Mouse (Mus musculus) midbrain, embryonic 12.5 days (tissue): ENCODE results near the gene Zdhhc21. TPM values are rescaled to one million over a fixed set of nuclear protein-coding genes. Genes with fewer than 3 reads are reported as not detected.

Experiments used
- ATAC-seq: fragments of 200-750 bp; cut with Nextera tagmentation; 2 replicates; pipeline ENCODE4 v1.8.0; 2017; ENCODE audit warnings: low read depth, moderate TSS enrichment, moderate library complexity; ENCODE audit not compliant: low FRiP score
- H3K27ac ChIP-seq: fragments of 300-500 bp; sonication (generic); replicated peaks from 2 replicates; pipeline ENCODE4 v1.5.1; 2016; ENCODE audit warnings: mild to moderate bottlenecking
- H3K27me3 ChIP-seq: fragments of 300-500 bp; sonication (generic); 2 replicates; pipeline ENCODE4 v1.6.1; 2016; ENCODE audit warnings: mild to moderate bottlenecking
- H3K36me3 ChIP-seq: fragments of 300-500 bp; sonication (generic); 2 replicates; pipeline ENCODE4 v1.6.1; 2016
- H3K4me1 ChIP-seq: fragments of 300-500 bp; sonication (generic); 2 replicates; pipeline ENCODE4 v1.6.1; 2016
- H3K4me2 ChIP-seq: fragments of 300-500 bp; sonication (generic); replicated peaks from 2 replicates; pipeline ENCODE4 v1.6.1; 2016; ENCODE audit warnings: mild to moderate bottlenecking, moderate library complexity
- H3K4me3 ChIP-seq: fragments of 300-500 bp; sonication (generic); 2 replicates; pipeline ENCODE4 v1.5.1; 2016; ENCODE audit warnings: mild to moderate bottlenecking
- H3K9ac ChIP-seq: fragments of 300-500 bp; sonication (generic); replicated peaks from 2 replicates; pipeline ENCODE4 v1.6.1; 2016; ENCODE audit warnings: mild to moderate bottlenecking, moderate library complexity
- H3K9me3 ChIP-seq: fragments of 300-500 bp; sonication (generic); 2 replicates; pipeline ENCODE4 v1.6.1; 2016; ENCODE audit warnings: mild to moderate bottlenecking
- WGBS: fragments of 180-500 bp; shearing (Covaris S2); methylation state at CpG from one replicate; pipeline ENCODE4 v1.1.7; 2016; 5-methylcytosine and 5-hydroxymethylcytosine counted together
- polyA plus RNA-seq: library from polyadenylated mRNA; unstranded; fragments of >200 nt; fragmentation: Nextera tagmentation; extraction: Ambion mirVana; gene quantifications from 2 replicates; pipeline ENCODE4 v1.2.1, GENCODE M21; 2016

Zdhhc21 gene
- polyA plus RNA-seq, 1 experiment from 2014 or later, result 20.5 TPM

DNA sequence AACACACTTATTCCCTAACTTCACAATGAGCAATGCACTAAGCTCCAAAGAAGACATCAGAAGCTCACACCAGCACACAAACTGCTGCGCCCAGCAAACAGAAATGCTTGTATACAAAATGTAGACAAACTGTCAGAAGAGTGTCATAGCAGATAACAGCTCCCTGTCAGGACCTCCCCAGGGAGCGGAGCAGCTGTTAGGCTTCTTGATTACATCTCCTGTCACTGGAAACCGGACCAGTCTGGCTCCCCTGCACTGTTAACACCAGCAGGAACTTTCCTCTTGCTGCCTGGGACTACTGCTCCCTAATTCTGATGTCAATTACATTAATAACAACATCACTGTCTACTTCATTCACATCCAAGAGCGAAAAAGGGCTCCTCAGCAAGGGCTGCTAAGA, 44.5 kb downstream of the Zdhhc21 start:
- Histone ChIP-seq H3K4me1 (0 out of 2 replicates have a peak, but pooled peaks cover 4% of the 10 kb centered on the region), H3K27me3 (no peaks in the 10 kb centered on the region), H3K36me3 (peaks cover 3% of the 10 kb centered on the region; the same call in 1 of the 2 replicates), H3K9ac (no peak overlapping the region), H3K27ac (no peak overlapping the region), H3K4me2 (no peak overlapping the region), H3K9me3 (no peaks in the 10 kb centered on the region), H3K4me3 (no peak overlapping the region)
- ATAC-seq, result peak; percentile 56; the same call in 1 of the 2 replicates
- 77% methylated on average over 4 of the region's 4 CpGs for WGBS

DNA sequence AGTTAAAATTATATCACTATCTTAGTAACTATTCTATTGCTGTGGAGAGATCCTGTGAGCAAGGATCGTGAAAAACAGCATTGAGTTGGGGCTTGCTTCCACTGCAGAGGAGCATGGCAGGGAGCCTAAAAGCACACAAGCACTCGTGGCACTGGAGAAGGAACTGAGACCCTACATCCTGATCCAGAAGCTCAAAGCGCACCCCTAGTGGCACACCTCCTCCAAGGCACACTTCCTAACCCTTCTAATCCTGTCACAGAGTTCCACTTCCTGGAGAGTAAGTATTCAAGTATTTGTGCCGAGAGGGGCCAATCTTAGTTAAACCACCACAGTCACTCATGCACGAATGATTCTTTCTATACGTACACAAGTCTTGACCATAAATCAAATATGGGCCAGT, 46.4 kb downstream of the Zdhhc21 start:
- 58% methylated on average over 6 of the region's 6 CpGs for WGBS
- no peaks in the 10 kb centered on the region for H3K27me3 ChIP-seq
- no peaks in the 10 kb centered on the region for H3K9me3 ChIP-seq

DNA sequence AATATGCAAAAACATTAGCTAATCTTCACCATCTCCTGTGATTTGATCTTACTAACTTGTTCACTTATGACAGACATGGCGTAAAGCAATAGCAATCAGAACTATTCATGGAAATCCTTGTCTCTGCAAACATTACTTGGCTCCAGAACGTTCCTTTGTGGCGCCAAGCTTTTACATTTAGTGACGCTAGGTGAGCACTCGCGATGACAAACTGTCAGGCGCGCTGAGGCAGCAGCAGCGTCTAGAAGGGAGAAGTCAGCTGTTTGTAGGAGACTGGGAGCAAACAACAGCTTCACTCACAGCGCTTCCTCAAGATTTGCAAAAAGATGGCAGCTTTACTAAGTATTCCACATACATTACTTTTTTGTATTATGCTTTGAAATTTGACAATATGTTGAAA, 51.9 kb downstream of the Zdhhc21 start:
- Histone ChIP-seq H3K9me3 (no peaks in the 10 kb centered on the region), H3K4me3 (no peak overlapping the region), H3K4me2 (no peak overlapping the region), H3K27ac (no peak overlapping the region), H3K36me3 (peaks cover 9% of the 10 kb centered on the region; the same call in 1 of the 2 replicates), H3K27me3 (no peaks in the 10 kb centered on the region), H3K9ac (no peak overlapping the region), H3K4me1 (no peaks in the 10 kb centered on the region)
- WGBS, result 91% methylated on average over 10 of the region's 10 CpGs
- no peak for ATAC-seq

More for the DNA sequence above, 46.4 kb downstream of the Zdhhc21 start:
- ATAC-seq, result no peak
- no peak overlapping the region for H3K4me2 ChIP-seq
- H3K27ac ChIP-seq, result no peak overlapping the region
- H3K36me3 ChIP-seq, result peaks cover 3% of the 10 kb centered on the region; the same call in 1 of the 2 replicates
- H3K4me1 ChIP-seq, result 0 out of 2 replicates have a peak, but pooled peaks cover 4% of the 10 kb centered on the region
- no peak overlapping the region for H3K9ac ChIP-seq
- H3K4me3 ChIP-seq, result no peak overlapping the region

DNA sequence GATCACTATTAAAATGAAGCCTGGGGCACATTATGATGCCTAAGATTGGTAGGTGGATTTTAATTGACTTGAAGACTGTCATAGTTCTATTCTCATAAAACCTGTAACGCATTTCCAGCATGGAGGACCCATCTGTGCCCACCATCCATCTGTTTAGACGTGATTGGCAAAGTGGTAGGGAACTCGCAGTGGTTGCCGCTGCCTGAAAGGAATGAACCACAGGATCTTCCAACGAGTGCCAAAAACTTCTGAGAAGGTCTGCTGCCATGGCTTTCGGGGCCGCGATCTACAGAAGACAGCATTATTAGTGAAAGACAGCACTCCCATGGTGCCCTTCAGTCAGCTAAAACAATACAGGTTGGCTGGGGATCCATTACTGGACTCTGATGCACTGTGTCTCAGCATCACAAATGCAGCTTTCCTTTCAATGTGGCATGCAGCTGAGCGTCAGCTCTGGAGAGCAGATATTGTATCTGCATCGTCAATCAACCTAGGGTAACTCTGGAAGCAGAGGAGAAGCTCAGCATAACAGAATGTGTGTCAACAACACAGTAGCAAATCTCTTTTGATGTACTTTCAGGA, 53.5 kb downstream of the Zdhhc21 start:
- no peaks in the 10 kb centered on the region for H3K27me3 ChIP-seq
- H3K4me1 ChIP-seq, result no peaks in the 10 kb centered on the region
- no peak overlapping the region for H3K4me3 ChIP-seq
- ATAC-seq, result no peak
- H3K9ac ChIP-seq, result no peak overlapping the region
- H3K36me3 ChIP-seq, result peaks cover 9% of the 10 kb centered on the region; the same call in 1 of the 2 replicates
- no peak overlapping the region for H3K27ac ChIP-seq
- H3K9me3 ChIP-seq, result no peaks in the 10 kb centered on the region
- 84% methylated on average over 10 of the region's 10 CpGs for WGBS
- H3K4me2 ChIP-seq, result no peak overlapping the region

DNA sequence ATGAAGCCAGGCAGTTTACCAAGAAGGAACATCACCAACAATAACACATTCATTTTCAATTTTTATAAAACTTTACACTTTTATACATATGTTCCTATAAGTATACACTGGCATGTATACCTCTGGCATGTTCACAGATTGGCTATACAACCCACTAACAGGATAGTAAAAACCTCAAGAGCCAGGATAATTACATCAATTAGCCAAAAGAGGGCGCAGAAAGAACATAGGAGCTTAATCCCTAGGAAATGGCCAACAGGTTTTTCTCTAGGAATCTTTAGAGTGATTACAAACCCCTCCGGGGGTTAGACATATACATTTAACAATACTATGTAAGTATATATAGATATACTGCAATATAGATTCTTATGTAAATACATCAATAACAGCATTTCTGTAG, 55.7 kb downstream of the Zdhhc21 start:
- H3K4me2 ChIP-seq, result no peak overlapping the region
- 0 out of 2 replicates have a peak, but pooled peaks cover 6% of the 10 kb centered on the region for H3K36me3 ChIP-seq
- no peak overlapping the region for H3K9ac ChIP-seq
- H3K4me3 ChIP-seq, result no peak overlapping the region
- H3K27ac ChIP-seq, result no peak overlapping the region
- no peaks in the 10 kb centered on the region for H3K4me1 ChIP-seq
- no peaks in the 10 kb centered on the region for H3K27me3 ChIP-seq
- H3K9me3 ChIP-seq, result no peaks in the 10 kb centered on the region
- ATAC-seq, result no peak
- WGBS, result 47% methylated on average over 2 of the region's 2 CpGs

DNA sequence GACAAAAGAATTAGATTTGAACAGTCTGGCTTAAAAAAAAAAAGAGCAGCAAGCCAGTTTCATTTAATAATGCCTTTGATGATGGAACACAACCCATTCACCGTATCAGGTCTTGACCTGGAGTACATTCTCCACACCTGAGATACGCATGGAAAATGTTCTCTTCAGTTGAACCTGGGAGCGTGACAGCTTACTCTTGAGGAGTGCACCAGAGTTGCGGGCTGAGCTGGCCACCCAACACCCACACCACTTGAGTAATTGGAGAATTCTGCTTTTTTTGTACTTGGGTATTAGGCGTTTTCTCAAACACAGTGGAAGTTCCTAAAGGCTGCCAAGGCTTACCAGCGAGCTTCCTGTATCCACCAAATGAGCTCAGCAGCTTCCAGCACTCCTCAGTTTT, 66.2 kb downstream of the Zdhhc21 start:
- no peak for ATAC-seq
- H3K9me3 ChIP-seq, result no peaks in the 10 kb centered on the region

DNA sequence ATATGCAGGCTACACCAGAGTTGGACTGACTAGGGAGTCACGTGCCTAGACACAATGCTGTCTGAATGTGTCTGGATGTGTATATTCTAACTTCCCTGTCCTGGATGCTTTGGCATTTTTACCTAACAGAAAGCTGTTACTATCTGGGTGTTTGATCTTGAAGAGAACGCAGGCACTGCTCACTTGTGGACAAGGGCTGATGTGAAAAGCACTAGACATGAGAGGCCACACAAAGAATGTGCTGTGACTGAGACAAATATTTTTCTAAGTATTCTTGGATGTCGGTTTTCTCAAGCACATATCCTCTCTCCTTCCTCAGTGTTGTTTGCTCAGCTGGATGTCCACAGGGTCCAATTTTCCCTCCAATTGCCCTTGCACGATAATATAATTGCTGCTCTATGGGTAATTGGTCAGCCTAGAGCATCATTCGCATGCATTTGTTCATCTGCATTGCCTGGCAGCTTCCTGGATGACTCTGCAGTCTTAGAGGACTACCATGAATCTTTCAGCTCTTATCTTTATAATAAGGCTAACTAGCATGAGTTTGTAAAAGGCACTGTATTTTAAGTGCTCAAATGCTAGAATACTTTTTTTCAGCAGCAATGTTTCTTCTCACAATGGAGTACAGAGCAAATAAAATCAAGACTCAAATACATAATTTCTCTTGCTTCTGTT, 66.7 kb downstream of the Zdhhc21 start:
- H3K27me3 ChIP-seq, result no peaks in the 10 kb centered on the region
- 78% methylated on average over 5 of the region's 5 CpGs for WGBS
- H3K4me3 ChIP-seq, result no peak overlapping the region
- no peaks in the 10 kb centered on the region for H3K4me1 ChIP-seq
- no peak for ATAC-seq
- no peaks in the 10 kb centered on the region for H3K9me3 ChIP-seq
- H3K36me3 ChIP-seq, result no peaks in the 10 kb centered on the region
- H3K9ac ChIP-seq, result no peak overlapping the region
- H3K27ac ChIP-seq, result no peak overlapping the region
- H3K4me2 ChIP-seq, result no peak overlapping the region

More for the DNA sequence above, 66.2 kb downstream of the Zdhhc21 start:
- H3K27me3 ChIP-seq, result no peaks in the 10 kb centered on the region
- no peaks in the 10 kb centered on the region for H3K36me3 ChIP-seq
- no peak overlapping the region for H3K9ac ChIP-seq
- H3K4me2 ChIP-seq, result no peak overlapping the region
- H3K4me1 ChIP-seq, result no peaks in the 10 kb centered on the region
- H3K4me3 ChIP-seq, result no peak overlapping the region
- H3K27ac ChIP-seq, result no peak overlapping the region
- WGBS, result 89% methylated on average over 6 of the region's 6 CpGs

DNA sequence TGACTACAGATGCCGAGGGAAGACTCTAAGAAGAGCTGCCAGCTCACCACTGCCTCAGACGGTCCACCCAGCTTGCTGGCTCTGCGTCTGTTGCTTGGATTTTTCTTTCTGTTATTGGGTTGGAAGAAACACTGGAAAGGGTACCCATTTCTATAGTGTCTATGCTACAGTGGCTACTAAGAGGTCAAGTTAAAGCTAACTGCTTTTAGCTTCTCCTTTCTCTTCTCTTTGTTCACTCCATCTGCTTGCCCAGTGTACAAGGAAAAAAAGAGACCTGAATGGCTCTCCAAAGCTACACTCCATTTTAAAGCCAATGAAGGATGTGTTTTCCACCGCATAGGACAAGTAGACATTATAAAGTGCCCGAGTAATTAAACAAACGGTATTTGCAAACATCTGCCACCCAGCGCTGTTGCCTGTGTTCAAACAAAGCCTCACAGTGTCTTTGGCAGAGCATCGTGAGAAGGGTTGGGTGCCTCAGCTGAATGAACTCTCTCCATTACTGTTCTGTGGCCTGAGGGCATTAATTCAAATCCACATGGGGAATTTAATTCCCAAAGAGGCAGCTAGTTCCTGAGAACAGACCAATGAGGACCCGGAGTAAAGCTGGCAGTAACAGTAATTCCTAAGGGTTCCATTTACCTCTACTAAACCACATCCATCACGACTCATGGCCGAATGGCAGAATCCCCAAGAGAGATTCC, 94.1 kb downstream of the Zdhhc21 start:
- 77% methylated on average over 11 of the region's 11 CpGs for WGBS
- H3K27ac ChIP-seq, result no peak overlapping the region
- no peaks in the 10 kb centered on the region for H3K9me3 ChIP-seq
- no peak overlapping the region for H3K4me2 ChIP-seq
- H3K36me3 ChIP-seq, result no peaks in the 10 kb centered on the region
- H3K4me3 ChIP-seq, result no peak overlapping the region
- no peaks in the 10 kb centered on the region for H3K27me3 ChIP-seq
- no peak for ATAC-seq
- peaks cover 24% of the 10 kb centered on the region for H3K4me1 ChIP-seq
- H3K9ac ChIP-seq, result no peak overlapping the region

DNA sequence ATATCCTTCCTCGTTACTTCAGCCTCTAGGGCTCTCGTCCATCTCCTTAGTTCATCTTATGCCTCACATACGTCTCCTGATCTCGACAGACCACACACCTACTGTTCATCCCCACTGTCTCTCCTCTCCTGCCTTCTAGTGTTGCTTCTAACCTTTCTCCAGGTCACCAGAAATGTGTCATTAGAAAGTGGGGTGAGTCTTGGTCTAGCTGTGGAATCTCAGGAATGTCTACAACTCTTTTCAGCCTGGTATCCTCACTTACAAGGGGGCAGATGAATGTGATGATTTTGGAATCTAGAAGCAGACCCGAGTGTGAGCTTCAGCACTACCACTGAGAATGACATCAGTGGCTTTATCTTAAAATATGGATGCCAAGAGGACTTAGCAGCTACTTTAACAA, 96.2 kb downstream of the Zdhhc21 start:
- no peak overlapping the region for H3K27ac ChIP-seq
- H3K27me3 ChIP-seq, result no peaks in the 10 kb centered on the region
- H3K36me3 ChIP-seq, result no peaks in the 10 kb centered on the region
- 38% methylated on average over 5 of the region's 5 CpGs for WGBS
- H3K4me2 ChIP-seq, result no peak overlapping the region
- H3K4me1 ChIP-seq, result peaks cover 24% of the 10 kb centered on the region
- ATAC-seq, result no peak
- H3K9ac ChIP-seq, result no peak overlapping the region
- H3K4me3 ChIP-seq, result no peak overlapping the region
- H3K9me3 ChIP-seq, result no peaks in the 10 kb centered on the region

DNA sequence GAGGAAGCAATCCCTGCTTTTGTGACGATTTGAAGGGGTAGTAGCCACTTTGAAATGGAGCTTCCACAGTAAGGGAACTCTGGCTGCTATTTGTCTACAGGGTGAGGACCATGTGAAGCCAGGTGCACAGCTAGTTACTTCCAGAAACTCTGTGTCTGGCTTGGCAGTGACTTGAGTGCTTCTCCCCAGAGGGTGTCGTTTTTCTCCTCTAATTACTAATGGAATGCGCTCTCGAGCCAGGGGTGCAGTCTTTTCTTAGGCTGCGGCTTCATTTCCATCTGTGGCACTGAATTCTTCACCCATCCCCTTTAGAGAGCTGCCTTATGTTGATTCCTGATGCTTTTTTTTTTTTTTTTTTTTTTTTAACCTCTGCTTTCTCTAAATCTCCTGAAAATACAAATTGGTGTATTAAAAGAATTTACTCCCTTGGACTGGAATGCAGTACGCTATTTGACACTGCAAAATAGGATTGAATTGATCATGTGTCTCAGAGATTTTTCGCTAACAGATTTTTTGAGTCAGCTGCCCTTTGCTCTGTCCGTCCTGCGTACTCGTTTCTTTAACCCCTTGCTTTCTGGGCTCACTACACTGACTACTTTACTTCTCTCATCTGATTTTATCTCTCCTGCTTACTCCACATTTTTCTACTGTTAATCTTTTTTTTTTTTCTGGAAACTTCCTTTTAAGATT, 97.2 kb downstream of the Zdhhc21 start:
- H3K9me3 ChIP-seq, result no peaks in the 10 kb centered on the region
- ATAC-seq, result peak; percentile 36; the same call in 1 of the 2 replicates
- H3K4me3 ChIP-seq, result no peak overlapping the region
- H3K36me3 ChIP-seq, result no peaks in the 10 kb centered on the region
- H3K4me1 ChIP-seq, result peaks cover 27% of the 10 kb centered on the region
- no peak overlapping the region for H3K9ac ChIP-seq
- H3K27me3 ChIP-seq, result no peaks in the 10 kb centered on the region
- H3K27ac ChIP-seq, result no peak overlapping the region
- 5% methylated on average over 10 of the region's 10 CpGs for WGBS
- peak overlapping the region; percentile 6; the same call in 1 of the 2 replicates for H3K4me2 ChIP-seq

DNA sequence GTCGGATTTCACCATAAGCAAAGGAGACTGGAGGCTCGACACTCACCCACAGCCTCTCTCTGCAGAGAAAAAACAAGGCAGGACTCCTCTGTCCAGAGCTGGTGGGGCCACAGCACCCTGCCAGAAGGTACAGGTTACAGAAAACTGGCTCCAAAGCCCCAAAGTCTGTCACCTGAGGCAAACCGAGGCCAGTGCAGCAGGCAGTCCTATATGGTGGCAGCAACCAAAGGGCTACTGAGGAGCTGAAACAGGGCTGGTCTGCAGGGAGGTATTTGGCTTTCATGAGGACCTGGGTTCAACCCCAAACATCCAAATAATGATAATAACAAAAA, 103.5 kb downstream of the Zdhhc21 start:
- Histone ChIP-seq H3K9ac (no peak overlapping the region), H3K9me3 (no peaks in the 10 kb centered on the region), H3K27ac (peak overlapping the region; percentile 40; the same call in 1 of the 2 replicates), H3K4me1 (peaks cover 14% of the 10 kb centered on the region), H3K36me3 (no peaks in the 10 kb centered on the region), H3K4me2 (no peak overlapping the region), H3K4me3 (no peak overlapping the region), H3K27me3 (no peaks in the 10 kb centered on the region)
- ATAC-seq, result 0 out of 2 replicates have a peak, but pooled peaks have one; percentile 30
- 6% methylated on average over 3 of the region's 3 CpGs for WGBS
